Mouse (Mus musculus) large intestine, adult 2 months (tissue): ENCODE data around the gene N4bp1. TPM values are rescaled to one million over a fixed set of nuclear protein-coding genes. Genes with fewer than 3 reads are reported as not detected.

Source experiments
- DNase-seq: peaks from one replicate; pipeline ENCODE4 v3.0.0-alpha.2; 2012; ENCODE audit warnings: low read depth, low spot score
- WGBS: fragments of 180-500 bp; shearing (Covaris S2); methylation state at CpG from one replicate; pipeline ENCODE4 v1.1.7; 2018; 5-methylcytosine and 5-hydroxymethylcytosine counted together
- polyA plus RNA-seq: library from polyadenylated mRNA; depleted of rRNA; stranded (reverse); fragments of >200 nt; gene quantifications from 2 replicates; pipeline ENCODE4 v1.2.3, GENCODE M21; 2012

N4bp1 gene
- polyA plus RNA-seq, 1 experiment = 9.8 TPM

DNA sequence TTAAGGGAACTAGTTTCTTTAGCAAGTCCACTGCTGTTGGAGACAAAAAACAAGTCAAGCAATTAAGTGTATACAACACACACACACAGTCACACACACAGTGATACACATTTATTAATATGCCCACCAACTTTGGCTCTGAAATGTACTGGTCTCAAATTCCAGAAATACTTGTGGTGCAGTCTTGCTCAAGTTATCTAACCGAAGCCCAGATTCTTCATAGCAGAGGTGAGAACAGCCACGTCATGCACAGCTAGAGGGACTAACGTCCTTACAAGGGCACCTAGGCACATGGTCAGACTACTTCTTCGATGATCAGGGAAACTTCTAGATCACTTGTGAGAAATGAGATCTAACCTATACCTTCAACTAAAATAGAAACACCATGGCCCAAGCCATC, 22.2 kb downstream of the N4bp1 start:
- DNase-seq = no peak
- WGBS = 75% methylated on average over 4 of the region's 4 CpGs

DNA sequence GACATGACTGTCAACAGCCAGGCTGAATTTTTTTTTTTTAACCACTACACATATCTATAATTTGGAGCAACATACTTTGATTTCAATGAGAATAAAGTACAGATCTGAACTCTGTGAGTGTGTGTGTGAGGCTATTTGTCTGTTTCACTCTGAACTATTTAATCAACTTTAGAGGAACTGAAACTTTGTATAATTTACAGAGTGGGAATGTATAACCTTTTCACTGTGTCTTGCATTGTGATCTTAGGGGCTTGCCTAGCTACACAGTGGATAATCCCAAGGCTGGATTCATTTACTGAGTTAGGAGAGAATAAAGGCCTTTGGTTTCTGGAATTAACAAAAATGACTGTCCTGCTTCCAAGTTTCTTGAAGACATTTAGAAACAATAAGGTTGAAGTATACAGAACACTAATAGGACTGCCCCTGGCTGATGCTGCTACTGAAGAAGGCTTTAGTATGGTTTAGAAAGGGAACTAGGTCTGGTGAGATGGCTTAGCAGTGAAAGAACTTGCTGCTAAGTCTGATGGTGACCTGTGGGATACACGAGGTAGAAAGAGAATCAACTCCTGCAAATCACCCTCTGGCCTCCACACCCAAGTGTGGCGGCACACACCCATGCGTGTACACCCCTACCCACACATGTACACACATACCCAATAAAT, 22.8 kb downstream of the N4bp1 start:
- no peak for DNase-seq
- WGBS = 56% methylated on average over 3 of the region's 3 CpGs

DNA sequence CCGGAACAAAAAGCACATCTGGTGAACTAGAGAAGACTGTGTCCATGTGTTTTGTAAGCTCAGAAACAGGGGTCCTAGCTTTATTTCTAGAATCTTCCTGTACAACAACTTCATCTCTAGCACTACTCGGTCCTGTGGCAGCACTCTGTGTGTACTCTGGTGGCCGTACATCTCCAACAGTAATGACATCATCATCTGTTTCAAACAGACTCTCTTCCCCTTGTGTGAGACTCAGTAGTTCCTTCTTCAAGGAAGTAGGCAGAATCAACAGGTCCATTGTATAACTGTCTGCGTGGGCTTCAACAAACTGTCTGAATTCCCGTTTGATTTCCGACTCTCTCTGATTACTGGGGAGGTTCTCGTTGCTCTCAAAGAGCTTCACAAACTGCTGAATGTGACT, 23.5 kb downstream of the N4bp1 start:
- DNase-seq = no peak
- 77% methylated on average over 7 of the region's 7 CpGs for WGBS

- WGBS = 63% methylated on average over 7 of the region's 7 CpGs
- DNase-seq = no peak
Observed at GRCm38 (mm10) chr8:86856248-86856647, 28.8 kb downstream of the N4bp1 start.

DNA sequence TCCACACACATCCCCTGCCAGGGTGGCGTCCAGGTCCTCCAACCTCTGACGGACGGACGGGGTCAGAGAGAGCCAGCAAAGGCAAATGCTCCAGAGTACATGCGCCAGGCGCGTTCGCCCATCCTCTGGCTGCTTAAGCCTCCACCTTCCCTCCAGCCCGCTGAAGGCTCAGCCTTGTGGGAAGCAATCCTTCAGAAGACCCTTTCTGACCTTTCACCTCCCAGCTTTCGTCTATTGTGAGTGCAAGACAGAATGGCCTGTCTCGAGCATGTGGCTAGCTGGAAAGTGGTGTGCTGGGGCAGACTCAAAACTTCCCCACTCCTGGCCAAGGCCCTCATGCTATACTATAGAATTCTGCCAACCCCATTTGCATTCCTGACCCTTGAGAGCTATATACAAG, 30.4 kb downstream of the N4bp1 start:
- no peak for DNase-seq
- 89% methylated on average over 11 of the region's 11 CpGs for WGBS

DNA sequence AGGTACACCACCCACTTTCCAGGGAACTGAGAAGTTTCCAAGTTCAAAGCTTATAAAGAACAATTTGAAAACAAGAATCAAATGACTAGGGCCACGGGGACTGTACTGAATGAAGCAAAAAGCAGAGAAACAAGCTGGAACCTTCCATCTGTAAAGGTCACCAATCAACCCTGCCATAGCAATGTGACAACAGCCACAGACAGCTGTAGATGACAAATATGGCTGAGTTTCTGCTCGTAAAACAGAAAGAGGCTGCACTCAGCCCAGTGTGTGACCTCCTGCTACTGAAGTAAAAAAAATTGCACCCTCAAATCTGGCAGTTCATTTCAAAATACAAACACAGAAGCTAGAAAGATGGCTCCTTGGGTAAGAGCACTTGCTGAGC, 31.1 kb downstream of the N4bp1 start:
- WGBS = 57% methylated on average over 2 of the region's 2 CpGs
- DNase-seq = no peak

- WGBS = 87% methylated on average over 8 of the region's 8 CpGs
- no peak for DNase-seq
Observed at GRCm38 (mm10) chr8:86853266-86853988, 31.6 kb downstream of the N4bp1 start.

DNA sequence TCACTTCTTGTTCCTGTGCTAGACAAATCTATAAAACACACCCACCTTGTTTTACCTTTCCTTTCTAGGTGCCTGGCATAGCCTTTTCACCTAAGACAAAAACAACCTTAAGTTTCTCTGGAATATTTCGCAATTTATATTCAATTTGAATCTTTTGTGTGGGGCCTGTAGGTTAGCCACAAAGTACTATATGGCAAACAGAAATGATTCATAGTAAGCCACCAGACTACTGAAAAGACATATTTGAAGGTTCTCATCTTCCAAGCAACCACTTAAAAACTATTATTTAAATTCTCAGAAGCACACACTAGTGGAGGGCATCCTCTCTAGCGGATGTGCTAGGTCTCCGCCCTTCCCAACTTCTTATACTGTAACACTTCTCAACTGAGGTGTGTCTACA, 32.6 kb downstream of the N4bp1 start:
- 96% methylated on average over 3 of the region's 3 CpGs for WGBS
- DNase-seq = no peak

DNA sequence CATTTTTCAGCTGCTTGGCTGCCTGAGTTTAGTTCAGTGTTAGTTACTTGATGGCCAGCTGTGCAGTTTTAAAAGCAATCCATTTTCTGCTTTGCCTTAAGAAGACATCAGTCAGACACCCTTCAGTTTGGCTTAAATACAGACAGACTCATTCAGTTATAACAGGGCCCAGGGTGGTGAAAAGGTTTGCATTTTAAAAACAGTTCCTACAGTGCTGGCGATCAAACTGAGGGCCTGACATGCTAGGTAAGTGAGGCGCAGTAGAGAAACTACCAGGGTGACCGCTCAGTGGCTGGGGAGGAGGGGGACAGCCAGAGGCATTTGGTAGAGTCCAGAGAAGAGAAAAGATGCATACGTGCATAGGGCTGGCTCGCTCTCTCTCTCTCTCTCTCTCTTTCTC, 36.2 kb downstream of the N4bp1 start:
- no peak for DNase-seq
- WGBS = 89% methylated on average over 5 of the region's 5 CpGs

GRCm38 (mm10) chr8:86848401-86848800, 36.7 kb downstream of the N4bp1 start:
- 89% methylated on average over 6 of the region's 6 CpGs for WGBS
- no peak for DNase-seq

DNA sequence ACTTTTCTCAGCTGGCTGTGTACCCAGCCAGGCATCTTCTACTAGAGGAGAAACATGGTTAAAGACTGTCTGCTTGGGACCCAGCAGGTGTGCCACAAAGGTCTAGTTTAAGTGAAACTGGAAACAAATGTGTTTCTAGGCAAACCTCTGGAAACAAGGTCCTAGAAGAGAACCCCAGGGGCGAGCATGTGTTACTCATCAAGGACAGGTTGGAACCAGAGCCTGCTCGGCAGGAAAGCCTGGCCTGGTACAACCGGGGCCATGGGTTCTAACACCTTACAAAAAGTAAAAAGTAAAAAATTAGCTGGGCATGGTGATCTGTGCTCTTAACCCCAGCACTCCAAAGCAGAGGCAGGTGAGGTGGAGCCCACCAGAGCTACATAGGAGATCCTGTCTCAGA, 38.0 kb downstream of the N4bp1 start:
- 94% methylated on average over 3 of the region's 3 CpGs for WGBS
- no peak for DNase-seq

DNA sequence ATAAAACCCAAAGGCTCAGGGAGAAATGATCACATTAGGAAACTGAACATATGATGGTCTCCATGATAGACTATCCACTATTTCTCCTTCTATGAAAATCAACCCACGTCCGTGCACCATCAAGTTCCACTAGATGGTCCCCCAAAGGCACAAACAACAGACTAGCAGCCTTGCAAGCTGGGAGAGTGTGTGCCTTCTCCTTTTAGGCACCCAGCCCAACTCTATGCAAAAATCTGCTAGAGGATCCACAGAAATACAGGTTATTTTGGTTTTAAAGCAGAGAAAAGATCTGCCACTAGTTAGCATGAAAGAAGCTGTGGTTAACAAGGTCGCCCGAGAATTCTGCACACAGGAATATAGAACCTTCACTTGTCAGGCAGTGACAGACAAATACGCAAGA, 39.2 kb downstream of the N4bp1 start:
- 95% methylated on average over 5 of the region's 5 CpGs for WGBS
- DNase-seq = no peak

DNA sequence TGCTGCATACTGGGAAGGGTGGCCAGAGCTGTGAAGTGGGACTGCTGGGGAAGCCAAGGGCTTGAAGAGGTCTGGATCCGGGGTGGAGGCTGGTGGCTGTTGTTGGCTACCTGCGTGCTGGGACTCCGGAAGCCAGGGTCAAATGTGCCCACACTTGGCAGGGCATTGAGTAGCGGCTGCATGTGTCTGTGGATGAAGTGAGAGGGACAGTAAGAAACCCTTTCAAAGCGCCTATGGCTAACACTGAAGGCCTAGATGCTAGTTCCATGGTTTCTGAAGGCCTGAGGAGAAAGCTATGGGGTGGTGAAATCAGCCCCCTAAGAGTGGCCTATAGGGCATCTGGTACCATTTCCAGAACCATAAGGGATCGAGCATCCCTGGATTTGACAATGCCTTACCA, 40.2 kb downstream of the N4bp1 start:
- WGBS = 87% methylated on average over 6 of the region's 6 CpGs
- DNase-seq = no peak

DNA sequence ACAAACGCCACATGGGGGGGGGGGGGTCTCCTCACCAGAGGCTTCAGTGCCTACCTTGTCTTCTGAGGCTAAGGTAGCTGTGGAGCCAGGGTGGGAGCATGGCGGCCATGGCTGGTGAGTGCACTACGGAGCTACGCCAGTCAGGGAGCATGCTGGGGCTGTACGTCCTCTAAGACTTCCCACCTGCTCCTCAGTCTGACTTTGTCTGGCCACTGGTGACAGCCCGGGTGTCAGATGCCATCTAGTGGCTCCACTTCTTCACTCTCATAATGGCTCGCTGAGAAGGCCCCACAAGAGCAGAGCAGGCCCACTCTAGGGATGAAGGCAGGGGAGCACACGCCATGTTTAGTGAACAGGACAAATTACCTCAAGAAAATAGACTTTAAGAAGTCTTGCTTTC, 41.2 kb downstream of the N4bp1 start:
- WGBS = 67% methylated on average over 8 of the region's 8 CpGs
- DNase-seq = no peak

GRCm38 (mm10) chr8:86841556-86842309, 43.3 kb downstream of the N4bp1 start:
- WGBS = 95% methylated on average over 8 of the region's 8 CpGs
- DNase-seq = no peak

DNA sequence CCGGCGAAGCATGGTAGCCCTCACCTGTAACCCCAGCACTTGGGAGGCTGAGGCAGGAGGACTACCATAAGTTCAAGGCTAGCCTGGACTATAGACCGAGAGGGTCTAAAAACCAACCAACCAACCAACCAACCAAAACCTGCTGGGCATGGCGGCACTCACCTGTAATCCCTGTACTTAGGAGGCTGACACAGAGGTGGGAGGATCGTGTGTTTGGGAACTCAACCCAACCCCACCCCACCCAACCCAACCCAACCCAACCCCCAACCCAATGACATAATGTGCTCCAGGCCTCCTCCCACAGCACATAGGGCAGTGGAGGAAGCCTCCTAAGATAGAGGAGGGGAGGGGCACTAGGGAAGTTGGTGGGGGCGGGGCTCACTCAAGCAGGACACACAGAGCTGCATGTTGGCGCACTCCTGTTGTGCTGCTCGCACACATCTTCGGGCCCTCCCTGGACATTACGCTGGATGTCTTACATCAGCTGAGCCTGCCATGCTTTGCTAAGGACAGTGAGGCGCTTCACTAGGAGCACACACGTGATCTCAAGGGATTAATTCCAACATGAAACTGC, 44.9 kb downstream of the N4bp1 start:
- no peak for DNase-seq
- 94% methylated on average over 12 of the region's 12 CpGs for WGBS

DNA sequence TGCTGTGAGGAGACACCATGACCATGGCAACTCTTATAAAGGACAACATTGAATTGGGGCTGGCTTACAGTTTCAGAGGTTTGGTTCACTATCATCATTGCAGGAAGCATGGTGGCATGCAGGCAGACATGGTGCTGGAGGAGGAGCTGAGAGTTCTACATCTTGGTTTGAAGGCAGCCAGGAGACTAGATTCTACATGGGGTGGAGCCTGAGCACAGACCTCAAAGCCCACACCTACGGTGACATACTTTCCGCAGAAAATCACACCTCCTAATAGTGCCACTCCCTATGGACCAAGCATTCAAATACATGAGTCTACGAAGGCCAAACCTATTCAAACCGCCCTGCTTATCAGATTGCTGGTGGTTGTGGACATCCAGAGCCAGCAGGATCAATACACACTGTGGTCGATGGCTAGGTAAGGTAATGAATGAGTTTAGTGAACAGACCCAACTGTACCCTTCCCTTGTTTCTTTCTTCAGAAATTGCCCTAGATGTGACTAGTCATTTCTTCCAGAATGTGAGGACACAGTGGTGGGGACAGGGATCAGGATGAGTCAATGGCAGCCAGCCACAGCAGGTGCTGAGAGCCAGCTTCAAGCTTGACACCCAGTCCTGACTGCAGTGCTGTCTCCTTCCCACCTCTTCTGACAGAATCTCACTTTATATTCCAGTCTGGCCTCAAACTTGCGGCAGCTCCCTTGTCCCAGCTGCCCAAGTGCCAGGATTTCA, 46.2 kb downstream of the N4bp1 start:
- DNase-seq = no peak
- 95% methylated on average over 6 of the region's 6 CpGs for WGBS

- DNase-seq = no peak
- WGBS = 71% methylated on average over 2 of the region's 2 CpGs
Observed at GRCm38 (mm10) chr8:86837234-86837633, 47.8 kb downstream of the N4bp1 start.

DNA sequence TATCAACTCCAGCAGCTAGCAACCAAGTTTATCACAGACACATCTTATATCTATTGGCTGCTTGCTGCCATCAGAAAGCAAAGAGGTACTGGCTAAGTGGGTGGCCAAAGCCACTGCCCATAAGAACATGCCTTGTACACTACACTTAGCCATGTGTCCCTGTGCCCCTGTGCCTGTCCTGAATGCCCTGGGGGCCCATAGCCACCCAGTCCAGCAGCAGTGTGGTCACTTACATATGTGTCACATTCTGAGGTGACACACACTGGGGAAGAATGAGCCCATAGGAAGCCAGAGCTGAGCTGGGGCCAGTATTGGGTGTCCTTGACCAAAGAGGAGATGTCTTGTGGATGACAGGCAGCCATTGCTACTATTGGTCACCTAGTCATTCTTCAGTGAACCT, 49.2 kb downstream of the N4bp1 start:
- no peak for DNase-seq
